Mouse (Mus musculus): ENCODE data around the gene Btnl9. TPM values are rescaled to one million over a fixed set of nuclear protein-coding genes. Genes with fewer than 3 reads are reported as not detected.
"Not testable (repeated sequence)": the region's sequence is repeated elsewhere in the genome, so short reads cannot be mapped to it uniquely, and the experiment has no call there.

Btnl9 gene
- polyA plus RNA-seq, 2 experiments: 1.7 to 2.0 TPM

GRCm38 (mm10) chr11:49183172-49183571 lies 3.8 kb downstream of the Btnl9 start:
- WGBS: 77% methylated on average over 1 of the region's 1 CpGs

DNA sequence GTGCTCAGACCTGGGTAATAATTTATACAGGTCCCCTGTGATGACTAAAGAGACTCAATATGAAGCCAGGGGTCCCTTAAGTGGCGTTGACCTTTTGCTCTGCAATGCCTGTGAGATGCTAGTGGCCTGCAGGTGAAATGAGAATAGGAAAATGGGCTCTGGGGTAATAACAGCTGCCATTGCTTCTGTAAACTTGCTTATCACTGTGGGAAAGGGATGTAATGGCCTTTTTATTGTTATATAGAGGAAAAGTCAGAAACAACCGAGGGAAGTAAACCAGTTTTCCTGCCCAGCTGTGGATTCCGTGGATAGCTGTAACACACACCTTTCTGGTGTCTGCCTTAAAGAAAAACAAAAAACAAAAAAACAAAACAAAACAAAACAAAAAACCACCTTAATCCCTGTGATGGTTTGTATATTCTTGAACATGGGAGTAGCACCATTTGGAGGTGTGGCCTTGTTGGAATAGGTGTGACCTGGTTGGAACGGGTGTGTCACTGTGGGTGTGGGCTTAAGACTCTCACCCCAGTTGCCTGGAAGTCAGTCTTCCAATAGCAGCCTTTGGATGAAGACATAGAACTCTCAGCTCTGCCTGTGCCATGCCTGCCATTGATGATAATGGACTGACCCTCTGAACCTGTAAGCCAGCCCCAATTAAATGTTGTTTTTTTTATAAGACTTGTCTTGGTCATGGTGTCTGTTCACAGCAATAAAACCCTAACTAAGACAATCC lies 10.7 kb downstream of the Btnl9 start:
- not testable (repeated sequence) for H3K27ac ChIP-seq (replicated peaks; ENCODE audit: low read depth, low read length); H3K9me3 ChIP-seq (ENCODE audit: control insufficient read depth, low read length); H3K27me3 ChIP-seq (ENCODE audit: control insufficient read depth, insufficient read depth, low read length); H3K9ac ChIP-seq (ENCODE audit: low read depth, low read length, severe bottlenecking); H3K4me1 ChIP-seq (ENCODE audit: control insufficient read depth, insufficient read depth, low read length); ATAC-seq (ENCODE audit: low FRiP score, low read depth); DNase-seq (ENCODE audit: low spot score); H3K36me3 ChIP-seq (ENCODE audit: control insufficient read depth, insufficient read depth, low read length); H3K4me3 ChIP-seq (replicated peaks; ENCODE audit: low read length); H3K4me2 ChIP-seq (replicated peaks; ENCODE audit: low read depth, low read length, severe bottlenecking)
- WGBS: 68% methylated on average over 4 of the region's 4 CpGs

More at GRCm38 (mm10) chr11:49183172-49183571, 3.8 kb downstream of the Btnl9 start:
- no peaks in the 10 kb centered on the region for H3K4me1 ChIP-seq (ENCODE audit: control insufficient read depth, insufficient read depth, low read length)
- no peak overlapping the region for H3K27ac ChIP-seq (replicated peaks; ENCODE audit: low read depth, low read length)
- H3K27me3 ChIP-seq (ENCODE audit: control insufficient read depth, insufficient read depth, low read length): no peaks in the 10 kb centered on the region
- no peaks in the 10 kb centered on the region for H3K36me3 ChIP-seq (ENCODE audit: control insufficient read depth, insufficient read depth, low read length)
- no peaks in the 10 kb centered on the region for H3K9me3 ChIP-seq (ENCODE audit: control insufficient read depth, low read length)
- ATAC-seq (ENCODE audit: low FRiP score, low read depth) (no peak), DNase-seq (ENCODE audit: low spot score) (no peak)
- no peak for TF ChIP-seq POLR2A (IDR thresholded peaks at IDR 0.05; ENCODE audit: borderline replicate concordance, extremely low read depth, insufficient read depth, insufficient read length)
- H3K9ac ChIP-seq (ENCODE audit: low read depth, low read length, severe bottlenecking): no peak overlapping the region
- no peak overlapping the region for H3K4me3 ChIP-seq (replicated peaks; ENCODE audit: low read length)
- no peak overlapping the region for H3K4me2 ChIP-seq (replicated peaks; ENCODE audit: low read depth, low read length, severe bottlenecking)

- DNase-seq (ENCODE audit: low spot score) (no peak), ATAC-seq (ENCODE audit: low FRiP score, low read depth) (no peak)
- no peaks in the 10 kb centered on the region for H3K27me3 ChIP-seq (ENCODE audit: control insufficient read depth, insufficient read depth, low read length)
- no peak for TF ChIP-seq POLR2A (IDR thresholded peaks at IDR 0.05; ENCODE audit: borderline replicate concordance, extremely low read depth, insufficient read depth, insufficient read length)
- H3K4me1 ChIP-seq (ENCODE audit: control insufficient read depth, insufficient read depth, low read length): no peaks in the 10 kb centered on the region
- H3K27ac ChIP-seq (replicated peaks; ENCODE audit: low read depth, low read length): no peak overlapping the region
- WGBS: 69% methylated on average over 8 of the region's 8 CpGs
- no peaks in the 10 kb centered on the region for H3K9me3 ChIP-seq (ENCODE audit: control insufficient read depth, low read length)
- H3K4me2 ChIP-seq (replicated peaks; ENCODE audit: low read depth, low read length, severe bottlenecking): no peak overlapping the region
- H3K4me3 ChIP-seq (replicated peaks; ENCODE audit: low read length): no peak overlapping the region
- H3K9ac ChIP-seq (ENCODE audit: low read depth, low read length, severe bottlenecking): no peak overlapping the region
- H3K36me3 ChIP-seq (ENCODE audit: control insufficient read depth, insufficient read depth, low read length): no peaks in the 10 kb centered on the region
Measured at GRCm38 (mm10) chr11:49175345-49175744, 11.6 kb downstream of the Btnl9 start.

- no peak for TF ChIP-seq POLR2A (IDR thresholded peaks at IDR 0.05; ENCODE audit: borderline replicate concordance, extremely low read depth, insufficient read depth, insufficient read length)
- Histone ChIP-seq H3K9ac (ENCODE audit: low read depth, low read length, severe bottlenecking) (no peak overlapping the region), H3K4me1 (ENCODE audit: control insufficient read depth, insufficient read depth, low read length) (no peaks in the 10 kb centered on the region), H3K27me3 (ENCODE audit: control insufficient read depth, insufficient read depth, low read length) (peaks cover 25% of the 10 kb centered on the region; the same call in 1 of the 2 replicates), H3K27ac (replicated peaks; ENCODE audit: low read depth, low read length) (no peak overlapping the region), H3K4me3 (replicated peaks; ENCODE audit: low read length) (no peak overlapping the region), H3K4me2 (replicated peaks; ENCODE audit: low read depth, low read length, severe bottlenecking) (no peak overlapping the region), H3K36me3 (ENCODE audit: control insufficient read depth, insufficient read depth, low read length) (no peaks in the 10 kb centered on the region), H3K9me3 (ENCODE audit: control insufficient read depth, low read length) (0 out of 2 replicates have a peak, but pooled peaks cover 6% of the 10 kb centered on the region)
- ATAC-seq (ENCODE audit: low FRiP score, low read depth): no peak
- 92% methylated on average over 4 of the region's 4 CpGs for WGBS
- no peak for DNase-seq (ENCODE audit: low spot score)
Measured at GRCm38 (mm10) chr11:49170576-49170975, 16.4 kb downstream of the Btnl9 start.

DNA sequence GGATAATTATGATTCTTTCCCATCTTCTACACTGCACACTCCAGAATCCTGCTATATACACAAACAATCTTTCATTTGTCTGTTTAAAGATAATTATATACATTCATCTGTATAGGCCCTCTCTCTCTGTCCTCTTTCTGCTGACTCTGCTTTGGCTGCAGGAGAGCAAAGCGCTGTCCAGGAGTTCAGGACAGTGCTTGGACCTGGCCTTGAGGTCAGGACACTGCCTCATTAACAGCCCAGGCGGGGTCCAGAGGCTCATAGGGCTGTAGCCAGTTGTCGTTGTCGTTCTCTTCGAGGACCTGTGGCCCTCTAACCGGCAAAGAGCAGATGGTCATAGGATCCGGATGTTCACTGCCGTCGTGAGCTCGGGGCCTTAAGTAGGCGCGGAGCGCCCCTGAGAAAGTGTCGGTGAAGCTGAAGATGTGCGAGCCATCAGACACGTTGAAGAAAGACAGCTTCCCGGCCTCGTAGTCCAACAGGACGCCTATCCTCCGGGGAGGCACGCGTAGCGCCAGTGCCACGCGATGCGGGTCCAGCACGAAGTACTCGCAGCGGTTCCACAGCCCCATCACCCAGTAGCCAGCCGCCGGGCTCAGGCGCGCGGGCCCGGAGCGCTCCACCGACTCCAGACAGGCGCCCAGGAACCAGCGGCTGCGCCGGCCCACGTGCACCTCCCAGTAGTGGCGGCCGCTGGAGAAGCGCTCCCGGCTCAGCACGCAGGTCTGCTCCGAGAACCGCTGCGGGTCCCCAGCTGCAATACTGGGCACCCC lies 17.9 kb downstream of the Btnl9 start:
- H3K27me3 ChIP-seq (ENCODE audit: control insufficient read depth, insufficient read depth, low read length): peaks cover 25% of the 10 kb centered on the region; the same call in 1 of the 2 replicates
- peak overlapping the region; percentile 45 for H3K9ac ChIP-seq (ENCODE audit: low read depth, low read length, severe bottlenecking)
- WGBS: 7% methylated on average over 50 of the region's 50 CpGs
- H3K4me1 ChIP-seq (ENCODE audit: control insufficient read depth, insufficient read depth, low read length): no peaks in the 10 kb centered on the region
- DNase-seq (ENCODE audit: low spot score): no peak
- peak overlapping the region; percentile 52 for H3K4me2 ChIP-seq (replicated peaks; ENCODE audit: low read depth, low read length, severe bottlenecking)
- H3K4me3 ChIP-seq (replicated peaks; ENCODE audit: low read length): peak overlapping the region; percentile 28
- H3K27ac ChIP-seq (replicated peaks; ENCODE audit: low read depth, low read length): no peak overlapping the region
- ATAC-seq (ENCODE audit: low FRiP score, low read depth): no peak
- TF ChIP-seq POLR2A (IDR thresholded peaks at IDR 0.05; ENCODE audit: borderline replicate concordance, extremely low read depth, insufficient read depth, insufficient read length): no peak
- 0 out of 2 replicates have a peak, but pooled peaks cover 6% of the 10 kb centered on the region for H3K9me3 ChIP-seq (ENCODE audit: control insufficient read depth, low read length)
- no peaks in the 10 kb centered on the region for H3K36me3 ChIP-seq (ENCODE audit: control insufficient read depth, insufficient read depth, low read length)

Data from limb, embryonic 14.5 days (tissue).